Mouse (Mus musculus): Measurements from ENCODE around the gene Slc16a6. TPM values are rescaled to one million over a fixed set of nuclear protein-coding genes. Genes with fewer than 3 reads are reported as not detected.

Gene Slc16a6
- total RNA-seq, 2 experiments from 2014 or later: 8.7 to 17.3 TPM

GRCm38 (mm10) chr11:109422263-109422662 lies 51.1 kb downstream of the Slc16a6 start:
- DNase-seq (ENCODE audit: low spot score in 2 of 2): no peak
- intact Hi-C loops (cut with DNase I): no loop called here

- intact Hi-C loops (cut with DNase I): no loop called here
- no peak for DNase-seq (ENCODE audit: low spot score in 2 of 2)
These were observed 52.2 kb downstream of the Slc16a6 start for GRCm38 (mm10) chr11:109421205-109421604.

GRCm38 (mm10) chr11:109420567-109420962 lies 52.8 kb downstream of the Slc16a6 start:
- intact Hi-C loops (cut with DNase I): no loop called here
- no peak for DNase-seq (ENCODE audit: low spot score in 2 of 2)

- DNase-seq (ENCODE audit: low spot score in 2 of 2): no peak
- intact Hi-C loops (cut with DNase I): no loop called here
These were observed 53.3 kb downstream of the Slc16a6 start for GRCm38 (mm10) chr11:109419961-109420566.

DNA sequence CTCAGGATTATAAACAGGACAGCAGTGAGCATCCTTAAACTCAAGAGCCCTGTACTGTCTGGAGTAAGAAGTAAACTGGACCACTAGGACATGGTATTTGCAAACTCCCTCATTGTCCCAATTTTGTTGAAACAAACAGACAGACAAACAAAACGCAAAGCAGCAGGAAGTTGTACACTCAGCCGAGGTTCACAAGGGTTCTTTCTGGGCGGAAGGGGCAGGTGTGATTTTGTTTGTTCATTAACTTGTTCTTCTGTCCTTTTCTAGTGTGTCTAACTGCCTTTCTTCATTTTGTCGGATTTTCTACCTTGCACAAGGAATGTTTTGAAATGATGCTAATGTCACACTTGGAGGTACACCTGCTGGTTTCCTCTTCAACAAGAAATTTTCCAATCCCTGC lies 53.9 kb downstream of the Slc16a6 start:
- DNase-seq (ENCODE audit: low spot score in 2 of 2): no peak
- intact Hi-C loops (cut with DNase I): no loop called here

DNA sequence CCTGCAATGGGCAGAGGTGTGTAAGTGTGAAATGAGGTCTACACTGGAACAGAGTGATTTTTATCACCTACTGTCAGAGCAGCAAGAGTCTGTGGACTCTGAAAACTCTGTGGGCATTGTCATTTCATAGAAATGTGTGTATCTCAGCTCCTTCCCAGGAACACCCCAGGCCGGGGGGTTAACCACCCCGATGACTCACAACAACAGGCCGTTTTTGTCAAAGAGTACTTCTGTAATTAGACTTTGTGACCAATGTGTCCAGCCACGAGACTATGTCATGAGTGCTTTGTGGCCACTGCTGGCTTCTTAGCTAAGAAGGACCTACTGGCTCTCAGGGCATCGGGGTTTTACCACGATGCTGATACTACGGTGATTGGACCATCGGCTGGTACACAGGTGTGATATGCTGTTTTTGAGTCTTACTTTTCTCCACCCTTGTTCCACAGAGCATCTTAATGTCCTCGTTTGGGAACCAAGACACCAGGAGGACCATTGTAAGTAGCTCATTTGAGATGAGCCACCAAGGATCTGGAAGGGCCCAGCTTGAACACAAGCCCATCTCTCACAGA lies 55.8 kb downstream of the Slc16a6 start:
- no peak for DNase-seq (ENCODE audit: low spot score in 2 of 2)
- intact Hi-C loops (cut with DNase I): no loop called here

GRCm38 (mm10) chr11:109416709-109417420 lies 56.5 kb downstream of the Slc16a6 start:
- no peak for DNase-seq (ENCODE audit: low spot score in 2 of 2)
- intact Hi-C loops (cut with DNase I): no loop called here

DNA sequence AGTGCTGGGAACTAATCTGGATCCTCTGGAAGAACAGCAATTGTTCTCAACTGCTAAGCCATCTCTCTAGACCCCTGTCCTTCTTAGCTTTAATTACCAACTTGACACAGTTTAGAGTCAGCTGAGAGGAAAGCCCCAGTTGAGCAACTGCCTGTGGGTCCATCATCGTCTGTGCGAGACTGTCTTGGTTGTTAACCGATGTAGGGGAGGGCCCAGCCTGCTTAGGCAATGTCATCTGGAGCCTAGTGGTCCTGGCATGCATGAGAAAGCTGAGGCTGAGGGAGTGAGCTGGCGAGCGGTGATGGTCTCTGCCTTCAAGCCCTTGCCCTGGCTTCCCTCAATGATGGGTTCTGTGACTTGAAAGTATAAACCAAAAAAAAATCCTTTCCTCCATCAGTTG lies 58.6 kb downstream of the Slc16a6 start:
- no peak for DNase-seq (ENCODE audit: low spot score in 2 of 2)
- intact Hi-C loops (cut with DNase I): no loop called here

DNA sequence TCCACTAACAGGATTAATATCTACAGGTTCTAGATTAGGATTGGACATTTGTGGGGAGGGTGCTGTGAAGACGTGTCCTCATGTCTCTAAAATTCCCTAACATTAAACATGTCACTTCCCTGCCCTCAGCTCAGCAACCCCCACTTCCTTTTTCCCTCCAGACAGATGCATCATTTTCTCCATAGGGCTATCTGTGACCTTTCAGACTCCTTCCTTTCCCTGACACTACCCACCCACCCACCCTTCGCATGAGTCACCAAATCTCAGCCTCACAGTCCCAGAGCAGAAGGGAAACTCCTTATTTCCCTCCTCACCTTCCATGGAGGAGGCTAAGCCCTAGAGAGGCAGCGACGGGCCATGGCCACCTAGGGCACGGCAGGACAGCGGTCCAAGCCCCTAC lies 59.8 kb downstream of the Slc16a6 start, which contains the start of gene 9930022D16Rik:
Gene 9930022D16Rik (plus strand): TSS at position 301 of the 400 bp plus-strand sequence.
- intact Hi-C loops (cut with DNase I): no loop called here
- no peak for DNase-seq (ENCODE audit: low spot score in 2 of 2)

GRCm38 (mm10) chr11:109410197-109410980 lies 63.0 kb downstream of the Slc16a6 start:
- intact Hi-C loops (cut with DNase I): no loop called here
- DNase-seq (ENCODE audit: low spot score in 2 of 2): no peak

DNA sequence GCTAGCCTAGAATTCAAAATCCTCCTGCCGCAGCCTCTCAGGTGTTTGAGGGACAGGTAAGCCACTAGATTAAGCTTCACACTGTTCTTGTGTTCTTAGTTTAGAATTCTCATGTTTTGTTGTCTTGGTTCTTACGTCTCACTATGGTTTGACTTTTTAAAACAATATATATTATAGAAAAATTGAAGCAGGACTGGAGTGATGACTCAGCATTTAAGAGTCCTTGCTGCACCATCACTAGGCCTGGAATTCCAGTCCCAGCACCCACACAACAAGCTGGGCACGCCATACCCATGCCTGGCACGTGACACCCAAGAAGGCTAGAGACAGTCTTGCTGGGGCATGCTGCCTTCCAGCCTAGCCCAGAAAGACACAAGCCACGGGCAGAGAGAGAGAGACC lies 67.0 kb downstream of the Slc16a6 start:
- intact Hi-C loops (cut with DNase I): no loop called here
- DNase-seq (ENCODE audit: low spot score in 2 of 2): no peak

Small RNAs within 50 kb of the gene (microRNA-seq; reads per million reads assigned to microRNA genes)
- 0 reads per million in 2 experiments for gene Gm25540

Other genes with a start within 250 kb of the Slc16a6 start
- gene Rgs9, start 175.5 kb downstream of the Slc16a6 start, total RNA-seq (2021): 10 to 100 TPM; 16.0 to 86.9 TPM
- 10 to 100 TPM; 41.9 to 47.7 TPM for gene Gna13, start 110.8 kb downstream of the Slc16a6 start, total RNA-seq (2021)
- not detected for gene 9930022D16Rik, start 59.7 kb downstream of the Slc16a6 start, total RNA-seq (2021)
- gene Amz2, start 47.7 kb downstream of the Slc16a6 start, total RNA-seq (2021): 10 to 100 TPM; 48.3 to 55.4 TPM
- gene Arsg, start 224 bp downstream of the Slc16a6 start, total RNA-seq (2021): 10 to 100 TPM in 1 of 2 experiments, 1 to 10 TPM in 1; 9.6 to 11.1 TPM
- 10 to 100 TPM; 21.3 TPM for gene Wipi1, start 138.4 kb upstream of the Slc16a6 start, total RNA-seq (2021)
- 100 to 1,000 TPM; 561 to 584 TPM for gene Prkar1a, start 175.8 kb upstream of the Slc16a6 start, total RNA-seq (2021)
- 10 to 100 TPM; 13.8 to 15.8 TPM for gene Fam20a, start 248.7 kb upstream of the Slc16a6 start, total RNA-seq (2021)

Data from left cerebral cortex, postnatal 25 days (tissue).